Mouse (Mus musculus) embryonic facial prominence, embryonic 12.5 days (tissue): ENCODE measurements around the gene Ifitm6. TPM values are rescaled to one million over a fixed set of nuclear protein-coding genes. Genes with fewer than 3 reads are reported as not detected.

Experiments used
- polyA plus RNA-seq: library from polyadenylated mRNA; unstranded; fragments of >200 nt; fragmentation: Nextera tagmentation; extraction: Ambion mirVana; gene quantifications from 2 replicates; pipeline ENCODE4 v1.2.1, GENCODE M21; 2016

Ifitm6 gene
- polyA plus RNA-seq, 1 experiment from 2014 or later, result 0.43 TPM

Other genes with a start within 250 kb of the Ifitm6 start
- 0.14 and 0.33 TPM in 2 replicates for gene Syce1, start 230.1 kb downstream of the Ifitm6 start, polyA plus RNA-seq
- 3.7 and 4.2 TPM in 2 replicates for gene Zfp941, start 195.7 kb downstream of the Ifitm6 start, polyA plus RNA-seq
- gene Urah, start 182.9 kb downstream of the Ifitm6 start, polyA plus RNA-seq, result 2.1 and 2.6 TPM in 2 replicates
- gene Scgb1c1, start 172.4 kb downstream of the Ifitm6 start, polyA plus RNA-seq, result not detected in 2 replicates
- not detected in 2 replicates for gene Odf3, start 170.1 kb downstream of the Ifitm6 start, polyA plus RNA-seq
- not detected in 2 replicates for gene Gm45785, start 161.6 kb downstream of the Ifitm6 start, polyA plus RNA-seq
- 69.2 and 76.6 TPM in 2 replicates for gene Ric8a, start 161.0 kb downstream of the Ifitm6 start, polyA plus RNA-seq
- 36.0 and 44.3 TPM in 2 replicates for gene Bet1l, start 160.3 kb downstream of the Ifitm6 start, polyA plus RNA-seq
- 274 and 291 TPM in 2 replicates for gene Psmd13, start 136.0 kb downstream of the Ifitm6 start, polyA plus RNA-seq
- 25.3 and 26.1 TPM in 2 replicates for gene Sirt3, start 135.6 kb downstream of the Ifitm6 start, polyA plus RNA-seq
- 2.4 TPM in 2 replicates for gene Cox8b, start 117.5 kb downstream of the Ifitm6 start, polyA plus RNA-seq
- gene Nlrp6, start 97.0 kb downstream of the Ifitm6 start, polyA plus RNA-seq, result 0.13 and 0.23 TPM in 2 replicates
- gene Pgghg, start 76.5 kb downstream of the Ifitm6 start, polyA plus RNA-seq, result 23.0 and 24.4 TPM in 2 replicates
- 4.2 and 4.5 TPM in 2 replicates for gene Ifitm5, start 67.6 kb downstream of the Ifitm6 start, polyA plus RNA-seq
- 0.65 TPM in 1 of 2 replicates, not detected in the other for gene Gm45717, start 62.0 kb downstream of the Ifitm6 start, polyA plus RNA-seq
- gene Ifitm2, start 61.9 kb downstream of the Ifitm6 start, polyA plus RNA-seq, result 864 and 899 TPM in 2 replicates
- gene Ifitm1, start 50.7 kb downstream of the Ifitm6 start, polyA plus RNA-seq, result 35.5 and 37.6 TPM in 2 replicates
- gene Ifitm3, start 7.2 kb downstream of the Ifitm6 start, polyA plus RNA-seq, result 48.0 and 52.4 TPM in 2 replicates
- not detected in 2 replicates for gene Gm17387, start 11.2 kb upstream of the Ifitm6 start, polyA plus RNA-seq
- gene B4galnt4, start 43.2 kb upstream of the Ifitm6 start, polyA plus RNA-seq, result 35.2 and 39.2 TPM in 2 replicates
- 13.3 and 16.2 TPM in 2 replicates for gene Pkp3, start 60.3 kb upstream of the Ifitm6 start, polyA plus RNA-seq
- gene Sigirr, start 82.6 kb upstream of the Ifitm6 start, polyA plus RNA-seq, result 1.9 and 3.0 TPM in 2 replicates
- 2.2 and 2.5 TPM in 2 replicates for gene Ano9, start 99.9 kb upstream of the Ifitm6 start, polyA plus RNA-seq
- gene Ptdss2, start 104.5 kb upstream of the Ifitm6 start, polyA plus RNA-seq, result 82.2 and 84.7 TPM in 2 replicates
- gene Rnh1, start 154.9 kb upstream of the Ifitm6 start, polyA plus RNA-seq, result 87.9 and 88.1 TPM in 2 replicates
- 91.0 and 111 TPM in 2 replicates for gene Hras, start 176.1 kb upstream of the Ifitm6 start, polyA plus RNA-seq
- gene Lrrc56, start 176.2 kb upstream of the Ifitm6 start, polyA plus RNA-seq, result 12.1 and 13.4 TPM in 2 replicates
- gene Lmntd2, start 196.2 kb upstream of the Ifitm6 start, polyA plus RNA-seq, result 3.9 TPM in 2 replicates
- 38.6 and 42.3 TPM in 2 replicates for gene Rassf7, start 197.9 kb upstream of the Ifitm6 start, polyA plus RNA-seq
- gene Phrf1, start 210.9 kb upstream of the Ifitm6 start, polyA plus RNA-seq, result 87.1 and 99.9 TPM in 2 replicates
- gene Irf7, start 248.6 kb upstream of the Ifitm6 start, polyA plus RNA-seq, result 0.99 and 1.1 TPM in 2 replicates